Mouse (Mus musculus) stomach, adult 2 months (tissue): Measurements from ENCODE around the gene Tmem159. TPM values are rescaled to one million over a fixed set of nuclear protein-coding genes. Genes with fewer than 3 reads are reported as not detected.

Source experiments
- polyA plus RNA-seq: library from polyadenylated mRNA; depleted of rRNA; stranded (reverse); fragments of >200 nt; gene quantifications from 2 replicates; pipeline ENCODE4 v1.2.3, GENCODE M21; 2012; rRNA removed

Gene Tmem159
- polyA plus RNA-seq = 6.8 and 8.2 TPM in 2 replicates

GRCm38 (mm10) chr7:120102164-120102972 is at the start of gene Tmem159:
Gene Tmem159, plus strand, starts transcription at chr7:120102353.

GRCm38 (mm10) chr7:120095180-120095579 is 7.0 kb upstream of the Tmem159 start, which contains the start of gene Dnah3:
Gene Dnah3, minus strand, starts transcription at chr7:120095280.

GRCm38 (mm10) chr7:120145191-120145590 is 43.0 kb downstream of the Tmem159 start, which contains the start of gene Zp2:
Gene Zp2, minus strand, starts transcription at chr7:120145291.

Other genes starting within 250 kb of the Tmem159 start
- gene Lyrm1, start 206.5 kb upstream of the Tmem159 start, polyA plus RNA-seq = 0.41 TPM in 1 of 2 replicates, not detected in the other
- gene Dcun1d3, start 206.1 kb upstream of the Tmem159 start, polyA plus RNA-seq = 2.5 and 5.6 TPM in 2 replicates
- not detected in 2 replicates for gene Dnah3, start 7.1 kb upstream of the Tmem159 start, polyA plus RNA-seq
- gene Zp2, start 42.9 kb downstream of the Tmem159 start, polyA plus RNA-seq = 0.02 TPM in 1 of 2 replicates, not detected in the other
- gene Anks4b, start 71.5 kb downstream of the Tmem159 start, polyA plus RNA-seq = 0.27 and 0.60 TPM in 2 replicates
- 0.49 and 0.74 TPM in 2 replicates for gene Crym, start 99.8 kb downstream of the Tmem159 start, polyA plus RNA-seq
- not detected in 2 replicates for gene Abca14, start 101.6 kb downstream of the Tmem159 start, polyA plus RNA-seq
- gene Abca15, start 226.3 kb downstream of the Tmem159 start, polyA plus RNA-seq = not detected in 2 replicates